Mouse (Mus musculus): ENCODE data around the gene March9. TPM values are rescaled to one million over a fixed set of nuclear protein-coding genes. Genes with fewer than 3 reads are reported as not detected.

The March9 gene
- polyA plus RNA-seq, 1 experiment from 2014 or later: 0.04 TPM

DNA sequence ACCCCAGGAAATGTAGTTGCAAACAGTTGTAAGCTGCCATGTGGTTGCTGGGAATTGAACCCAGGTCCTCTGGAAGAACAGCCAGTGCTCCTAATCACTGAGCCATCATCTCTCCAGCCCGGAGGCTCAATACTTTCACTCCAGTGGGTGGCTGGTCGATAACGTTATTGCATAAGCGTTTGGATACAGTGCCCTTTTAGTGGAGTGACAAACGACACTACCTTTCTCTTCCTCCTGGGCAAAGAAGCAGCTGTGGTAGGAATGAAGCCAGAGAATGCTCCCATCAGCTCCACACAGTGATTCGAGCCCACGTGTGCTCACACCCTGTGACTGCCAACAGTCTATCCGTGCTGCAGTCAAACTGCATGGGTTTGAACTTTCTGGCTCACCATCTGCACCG is 11.2 kb upstream of the March9 start:
- 55% methylated on average over 9 of the region's 9 CpGs for WGBS (ENCODE audit: insufficient replicate concordance)
- Histone ChIP-seq H3K36me3 (replicated peaks; ENCODE audit: insufficient read depth, low read length) (peaks cover 19% of the 10 kb centered on the region), H3K27me3 (ENCODE audit: insufficient read depth, low read length) (no peaks in the 10 kb centered on the region), H3K4me2 (ENCODE audit: low read depth, low read length) (peak overlapping the region; percentile 92), H3K9ac (replicated peaks) (peak overlapping the region; percentile 72; the same call in 1 of the 2 replicates), H3K27ac (ENCODE audit: low read depth) (peak overlapping the region; percentile 91; the same call in 1 of the 2 replicates), H3K9me3 (ENCODE audit: low read length) (no peaks in the 10 kb centered on the region), H3K4me3 (ENCODE audit: low read depth, low read length) (peak overlapping the region; percentile 72; the same call in 1 of the 2 replicates), H3K4me1 (ENCODE audit: insufficient read depth) (peaks cover 38% of the 10 kb centered on the region)
- DNase-seq (peak; percentile 47), ATAC-seq (peak; percentile 38)
- TF ChIP-seq EP300 (IDR thresholded peaks at IDR 0.05; ENCODE audit: low read depth): no peak
- no peak for TF ChIP-seq CTCF (IDR thresholded peaks at IDR 0.05; ENCODE audit: low read depth)

DNA sequence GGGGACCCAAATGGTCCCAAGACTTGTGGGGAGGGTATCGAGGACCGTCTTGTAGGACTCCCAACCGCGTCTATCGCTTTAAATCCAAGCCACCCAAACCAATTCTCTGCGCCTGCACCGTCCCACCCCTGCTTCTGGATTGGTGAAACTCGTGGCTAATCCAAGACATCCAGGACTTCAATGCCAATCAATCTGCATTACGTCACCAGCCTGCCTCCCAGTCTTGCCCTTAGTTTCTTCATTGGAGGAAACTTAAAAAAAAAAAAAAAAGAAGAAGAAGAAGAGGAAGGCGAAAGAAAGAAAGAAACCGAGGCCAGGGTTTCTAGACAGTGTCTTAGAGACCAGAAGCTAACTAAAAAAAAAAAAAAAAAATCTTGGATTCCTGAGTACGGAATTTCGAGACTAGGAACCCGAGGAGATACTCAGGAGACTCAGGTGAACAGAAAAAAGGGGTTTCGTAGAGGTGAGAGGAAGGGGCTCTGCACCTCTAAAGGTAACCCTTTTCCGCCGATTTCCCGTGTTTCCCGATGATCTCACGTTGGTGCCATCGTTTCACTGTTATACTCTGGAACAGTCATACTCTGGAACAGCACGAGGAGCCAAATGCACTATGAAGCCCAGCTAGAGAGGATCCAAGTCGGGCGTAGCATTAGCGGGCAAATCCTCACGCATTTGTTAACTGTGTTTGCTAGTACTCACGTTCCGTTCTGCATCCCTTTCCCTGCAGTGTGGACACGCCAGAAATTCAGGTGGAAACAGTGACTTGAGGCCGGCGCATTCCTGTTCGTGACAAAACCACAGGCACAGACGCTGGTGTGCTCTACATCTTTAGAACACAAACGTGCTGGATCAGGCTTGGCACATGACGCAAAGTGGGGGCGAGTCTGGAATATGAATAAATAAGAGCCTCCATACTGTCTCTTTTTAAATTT is 10.5 kb upstream of the March9 start, which contains the start of gene Tspan31:
Gene Tspan31 (minus strand): TSS at position 75 of the 932 bp plus-strand sequence.
- 1% methylated on average over 36 of the region's 36 CpGs for WGBS (ENCODE audit: insufficient replicate concordance)
- peak; percentile 79 for ATAC-seq
- Histone ChIP-seq H3K9ac (replicated peaks) (peak within 1 kb of the TSS; percentile 72), H3K27me3 (ENCODE audit: insufficient read depth, low read length) (no peaks in the 10 kb centered on the region), H3K4me3 (ENCODE audit: low read depth, low read length) (peak within 1 kb of the TSS; percentile 72), H3K9me3 (ENCODE audit: low read length) (no peaks in the 10 kb centered on the region), H3K4me2 (ENCODE audit: low read depth, low read length) (peak within 1 kb of the TSS; percentile 92), H3K4me1 (ENCODE audit: insufficient read depth) (peaks cover 33% of the 10 kb centered on the region), H3K27ac (ENCODE audit: low read depth) (peak within 1 kb of the TSS; percentile 91), H3K36me3 (replicated peaks; ENCODE audit: insufficient read depth, low read length) (peaks cover 27% of the 10 kb centered on the region)
- TF ChIP-seq CTCF (IDR thresholded peaks at IDR 0.05; ENCODE audit: low read depth) (no peak), EP300 (IDR thresholded peaks at IDR 0.05; ENCODE audit: low read depth) (peak; percentile 44)
- DNase-seq: peak; percentile 84

DNA sequence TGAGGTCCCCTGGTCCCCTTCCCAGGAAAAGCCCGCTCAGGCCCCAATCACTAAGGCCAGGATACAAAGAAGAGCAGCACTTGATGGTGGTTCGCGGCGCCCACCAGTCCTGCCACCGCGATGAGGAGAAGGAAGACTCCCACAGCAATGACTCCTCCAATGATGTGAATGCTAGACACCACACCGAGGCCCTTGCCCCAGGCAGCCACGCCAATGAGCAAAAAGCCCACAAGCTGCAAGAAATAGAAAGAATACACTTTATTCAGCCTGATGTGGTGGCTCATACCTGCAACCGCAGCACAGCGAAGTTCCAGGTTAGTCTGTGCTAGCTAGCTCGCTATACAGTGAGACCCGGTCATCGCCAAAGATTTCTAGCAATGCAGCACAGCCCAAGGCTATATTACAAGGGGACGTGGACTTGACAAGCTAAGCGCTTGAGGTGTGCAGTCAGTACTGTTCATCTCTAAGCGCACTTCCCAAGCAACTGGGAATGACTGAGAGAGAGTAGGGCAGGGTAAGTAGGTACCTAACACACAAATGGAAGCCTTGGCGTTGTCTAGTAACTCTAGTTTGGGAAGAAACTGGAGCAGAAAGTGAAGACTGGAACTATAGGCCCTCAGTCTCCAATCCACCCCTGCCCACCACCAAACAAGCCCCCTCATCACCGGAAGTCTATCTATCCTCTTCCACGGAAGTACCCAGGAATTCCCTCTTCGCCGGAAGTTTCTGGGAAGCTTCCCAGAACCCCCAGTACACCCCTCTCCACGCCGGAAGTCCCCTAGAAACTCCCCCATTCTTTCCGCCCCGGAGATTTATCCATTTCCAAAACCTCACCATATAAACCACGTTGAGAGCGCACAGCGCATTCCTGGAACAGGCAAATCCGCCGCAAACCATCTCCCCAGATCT is 9.6 kb upstream of the March9 start:
- Histone ChIP-seq H3K36me3 (replicated peaks; ENCODE audit: insufficient read depth, low read length) (peaks cover 30% of the 10 kb centered on the region), H3K9me3 (ENCODE audit: low read length) (no peaks in the 10 kb centered on the region), H3K9ac (replicated peaks) (peak overlapping the region; percentile 72), H3K4me3 (ENCODE audit: low read depth, low read length) (peak overlapping the region; percentile 72), H3K4me2 (ENCODE audit: low read depth, low read length) (peak overlapping the region; percentile 92), H3K4me1 (ENCODE audit: insufficient read depth) (peaks cover 36% of the 10 kb centered on the region), H3K27ac (ENCODE audit: low read depth) (peak overlapping the region; percentile 91), H3K27me3 (ENCODE audit: insufficient read depth, low read length) (no peaks in the 10 kb centered on the region)
- ATAC-seq (peak; percentile 17; the same call in 1 of the 2 replicates), DNase-seq (peak; percentile 36)
- TF ChIP-seq EP300 (IDR thresholded peaks at IDR 0.05; ENCODE audit: low read depth) (no peak), CTCF (IDR thresholded peaks at IDR 0.05; ENCODE audit: low read depth) (no peak)
- whole genome bisulfite sequencing (ENCODE audit: insufficient replicate concordance): 7% methylated on average over 30 of the region's 30 CpGs

DNA sequence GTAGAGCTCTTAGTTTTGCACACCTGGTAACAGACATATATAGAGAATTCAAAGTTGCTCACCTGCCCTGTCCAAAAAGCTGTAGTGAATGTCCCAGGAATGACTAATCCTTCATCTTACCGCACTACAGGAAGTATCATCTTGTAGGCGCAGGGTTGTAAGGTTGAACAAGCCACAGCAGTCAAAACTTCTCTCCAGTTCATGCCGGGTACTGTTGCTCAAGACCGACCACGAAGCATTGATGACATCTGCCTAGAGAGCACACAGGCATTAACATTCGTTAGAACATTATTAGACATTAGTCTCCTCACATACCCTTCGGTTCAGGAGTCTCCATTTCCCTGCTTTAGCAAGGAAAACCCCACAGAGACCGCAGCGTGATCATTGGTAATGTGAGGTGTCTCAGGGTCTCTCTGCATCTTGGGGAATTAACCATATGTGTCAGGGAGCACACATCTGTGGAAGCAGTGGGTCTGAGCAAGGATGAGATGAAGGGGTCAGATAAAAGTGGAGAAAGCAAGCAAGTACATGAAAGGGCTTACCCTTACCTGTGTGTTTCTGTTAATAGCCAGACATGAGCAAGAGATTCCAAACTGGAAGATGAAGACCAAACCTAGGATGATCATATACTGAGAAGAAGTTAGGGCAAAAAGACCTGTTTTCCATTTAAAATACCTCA is 8.5 kb upstream of the March9 start:
- Histone ChIP-seq H3K27me3 (ENCODE audit: insufficient read depth, low read length) (no peaks in the 10 kb centered on the region), H3K4me3 (ENCODE audit: low read depth, low read length) (peak overlapping the region; percentile 72; the same call in 1 of the 2 replicates), H3K9me3 (ENCODE audit: low read length) (no peaks in the 10 kb centered on the region), H3K9ac (replicated peaks) (peak overlapping the region; percentile 72), H3K4me1 (ENCODE audit: insufficient read depth) (peaks cover 40% of the 10 kb centered on the region), H3K36me3 (replicated peaks; ENCODE audit: insufficient read depth, low read length) (peaks cover 30% of the 10 kb centered on the region), H3K4me2 (ENCODE audit: low read depth, low read length) (peak overlapping the region; percentile 92), H3K27ac (ENCODE audit: low read depth) (peak overlapping the region; percentile 91)
- TF ChIP-seq EP300 (IDR thresholded peaks at IDR 0.05; ENCODE audit: low read depth): no peak
- no peak for TF ChIP-seq CTCF (IDR thresholded peaks at IDR 0.05; ENCODE audit: low read depth)
- no peak for ATAC-seq
- WGBS (ENCODE audit: insufficient replicate concordance): 41% methylated on average over 9 of the region's 9 CpGs
- DNase-seq: peak; percentile 15

DNA sequence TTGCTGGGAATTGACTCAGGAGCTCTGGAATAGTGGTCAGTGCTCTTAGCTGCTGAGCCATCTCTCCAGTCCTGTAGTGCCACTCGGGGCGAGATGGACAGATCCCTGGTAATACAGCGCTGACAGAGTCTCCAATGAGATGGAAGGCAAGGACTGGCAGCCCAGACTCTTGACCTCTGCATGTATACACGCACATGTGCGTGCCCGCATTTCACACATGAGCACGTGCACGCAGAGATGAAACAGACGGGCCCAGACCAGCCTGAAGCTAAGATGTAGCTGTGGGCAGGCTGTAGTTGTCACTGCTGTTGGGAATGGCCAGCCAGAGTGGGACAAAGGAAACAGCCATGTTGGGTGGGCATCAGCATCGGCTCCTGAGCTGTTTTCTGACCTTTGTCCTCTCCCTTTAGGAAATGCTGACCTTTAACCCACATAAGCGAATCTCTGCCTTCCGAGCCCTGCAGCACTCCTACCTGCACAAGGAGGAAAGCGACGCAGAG is 6.6 kb upstream of the March9 start:
- WGBS (ENCODE audit: insufficient replicate concordance): 78% methylated on average over 14 of the region's 14 CpGs
- peaks cover 30% of the 10 kb centered on the region for H3K36me3 ChIP-seq (replicated peaks; ENCODE audit: insufficient read depth, low read length)

More for the DNA sequence above, 6.6 kb upstream of the March9 start:
- peak; percentile 14 for DNase-seq
- no peak overlapping the region for H3K4me2 ChIP-seq (ENCODE audit: low read depth, low read length)
- peak overlapping the region; percentile 58 for H3K27ac ChIP-seq (ENCODE audit: low read depth)
- H3K4me3 ChIP-seq (ENCODE audit: low read depth, low read length): no peak overlapping the region
- peaks cover 3% of the 10 kb centered on the region for H3K27me3 ChIP-seq (ENCODE audit: insufficient read depth, low read length)
- TF ChIP-seq CTCF (IDR thresholded peaks at IDR 0.05; ENCODE audit: low read depth) (no peak), EP300 (IDR thresholded peaks at IDR 0.05; ENCODE audit: low read depth) (no peak)
- peaks cover 47% of the 10 kb centered on the region for H3K4me1 ChIP-seq (ENCODE audit: insufficient read depth)
- H3K9me3 ChIP-seq (ENCODE audit: low read length): no peaks in the 10 kb centered on the region
- no peak for ATAC-seq
- no peak overlapping the region for H3K9ac ChIP-seq (replicated peaks)

Data from liver, postnatal 0 days (tissue).